Mouse (Mus musculus): ENCODE results near the gene Fxr2. TPM values are rescaled to one million over a fixed set of nuclear protein-coding genes. Genes with fewer than 3 reads are reported as not detected.

Gene Fxr2
- polyA plus RNA-seq, 1 experiment from 2014 or later: 22.6 TPM

GRCm38 (mm10) chr11:69686377-69686776, 53.6 kb downstream of the Fxr2 start:
- ATAC-seq (replicated peaks; ENCODE audit: low FRiP score, low TSS enrichment, low read depth): no peak
- 14% methylated on average over 4 of the region's 4 CpGs for WGBS
- H3K4me1 ChIP-seq (replicated peaks; ENCODE audit: control insufficient read depth, insufficient read depth, low read length): peaks cover 17% of the 10 kb centered on the region
- H3K4me2 ChIP-seq (ENCODE audit: low read length): no peak overlapping the region
- no peak overlapping the region for H3K4me3 ChIP-seq (ENCODE audit: low read depth, low read length)
- no peaks in the 10 kb centered on the region for H3K27me3 ChIP-seq (replicated peaks; ENCODE audit: control insufficient read depth, insufficient read depth, low read length)
- H3K9ac ChIP-seq (ENCODE audit: low read length): no peak overlapping the region
- no peak overlapping the region for H3K27ac ChIP-seq (ENCODE audit: low read depth)
- no peaks in the 10 kb centered on the region for H3K36me3 ChIP-seq (ENCODE audit: control insufficient read depth, insufficient read depth, low read length)
- peak; percentile 70 for DNase-seq (ENCODE audit: low spot score)
- H3K9me3 ChIP-seq (ENCODE audit: control insufficient read depth, low read length): no peaks in the 10 kb centered on the region

- Histone ChIP-seq H3K9me3 (ENCODE audit: control insufficient read depth, low read length) (no peaks in the 10 kb centered on the region), H3K27me3 (replicated peaks; ENCODE audit: control insufficient read depth, insufficient read depth, low read length) (no peaks in the 10 kb centered on the region), H3K4me2 (ENCODE audit: low read length) (no peak overlapping the region), H3K4me1 (replicated peaks; ENCODE audit: control insufficient read depth, insufficient read depth, low read length) (peaks cover 17% of the 10 kb centered on the region), H3K36me3 (ENCODE audit: control insufficient read depth, insufficient read depth, low read length) (no peaks in the 10 kb centered on the region), H3K4me3 (ENCODE audit: low read depth, low read length) (no peak overlapping the region), H3K27ac (ENCODE audit: low read depth) (no peak overlapping the region), H3K9ac (ENCODE audit: low read length) (no peak overlapping the region)
- DNase-seq (ENCODE audit: low spot score): no peak
- no peak for ATAC-seq (replicated peaks; ENCODE audit: low FRiP score, low TSS enrichment, low read depth)
- WGBS: 49% methylated on average over 5 of the region's 5 CpGs
Measured at GRCm38 (mm10) chr11:69687061-69687460, 54.3 kb downstream of the Fxr2 start.

GRCm38 (mm10) chr11:69689891-69690290, 57.1 kb downstream of the Fxr2 start:
- no peaks in the 10 kb centered on the region for H3K36me3 ChIP-seq (ENCODE audit: control insufficient read depth, insufficient read depth, low read length)
- peaks cover 8% of the 10 kb centered on the region; the same call in 1 of the 2 replicates for H3K4me1 ChIP-seq (replicated peaks; ENCODE audit: control insufficient read depth, insufficient read depth, low read length)
- no peak overlapping the region for H3K27ac ChIP-seq (ENCODE audit: low read depth)
- H3K9ac ChIP-seq (ENCODE audit: low read length): no peak overlapping the region
- H3K4me3 ChIP-seq (ENCODE audit: low read depth, low read length): no peak overlapping the region
- DNase-seq (ENCODE audit: low spot score) (no peak), ATAC-seq (replicated peaks; ENCODE audit: low FRiP score, low TSS enrichment, low read depth) (no peak)
- no peaks in the 10 kb centered on the region for H3K9me3 ChIP-seq (ENCODE audit: control insufficient read depth, low read length)
- no peak overlapping the region for H3K4me2 ChIP-seq (ENCODE audit: low read length)
- WGBS: 95% methylated on average over 1 of the region's 1 CpGs
- no peaks in the 10 kb centered on the region for H3K27me3 ChIP-seq (replicated peaks; ENCODE audit: control insufficient read depth, insufficient read depth, low read length)

- H3K9me3 ChIP-seq (ENCODE audit: control insufficient read depth, low read length): no peaks in the 10 kb centered on the region
- no peaks in the 10 kb centered on the region for H3K4me1 ChIP-seq (replicated peaks; ENCODE audit: control insufficient read depth, insufficient read depth, low read length)
- no peaks in the 10 kb centered on the region for H3K36me3 ChIP-seq (ENCODE audit: control insufficient read depth, insufficient read depth, low read length)
- no peaks in the 10 kb centered on the region for H3K27me3 ChIP-seq (replicated peaks; ENCODE audit: control insufficient read depth, insufficient read depth, low read length)
- no peak overlapping the region for H3K4me3 ChIP-seq (ENCODE audit: low read depth, low read length)
- no peak overlapping the region for H3K9ac ChIP-seq (ENCODE audit: low read length)
- H3K27ac ChIP-seq (ENCODE audit: low read depth): no peak overlapping the region
- ATAC-seq (replicated peaks; ENCODE audit: low FRiP score, low TSS enrichment, low read depth) (no peak), DNase-seq (ENCODE audit: low spot score) (no peak)
- H3K4me2 ChIP-seq (ENCODE audit: low read length): no peak overlapping the region
- WGBS: 73% methylated on average over 9 of the region's 9 CpGs
Measured at GRCm38 (mm10) chr11:69692196-69692811, 59.5 kb downstream of the Fxr2 start.

- Histone ChIP-seq H3K4me2 (ENCODE audit: low read length) (no peak overlapping the region), H3K27ac (ENCODE audit: low read depth) (no peak overlapping the region), H3K36me3 (ENCODE audit: control insufficient read depth, insufficient read depth, low read length) (no peaks in the 10 kb centered on the region), H3K27me3 (replicated peaks; ENCODE audit: control insufficient read depth, insufficient read depth, low read length) (no peaks in the 10 kb centered on the region), H3K4me3 (ENCODE audit: low read depth, low read length) (no peak overlapping the region), H3K9ac (ENCODE audit: low read length) (no peak overlapping the region), H3K4me1 (replicated peaks; ENCODE audit: control insufficient read depth, insufficient read depth, low read length) (no peaks in the 10 kb centered on the region), H3K9me3 (ENCODE audit: control insufficient read depth, low read length) (no peaks in the 10 kb centered on the region)
- 74% methylated on average over 6 of the region's 6 CpGs for WGBS
- DNase-seq (ENCODE audit: low spot score) (no peak), ATAC-seq (replicated peaks; ENCODE audit: low FRiP score, low TSS enrichment, low read depth) (no peak)
Measured at GRCm38 (mm10) chr11:69692863-69693262, 60.1 kb downstream of the Fxr2 start.

GRCm38 (mm10) chr11:69693421-69693965, 60.7 kb downstream of the Fxr2 start:
- no peak overlapping the region for H3K4me3 ChIP-seq (ENCODE audit: low read depth, low read length)
- H3K9me3 ChIP-seq (ENCODE audit: control insufficient read depth, low read length): 0 out of 2 replicates have a peak, but pooled peaks cover under 1% of the 10 kb centered on the region
- H3K27me3 ChIP-seq (replicated peaks; ENCODE audit: control insufficient read depth, insufficient read depth, low read length): no peaks in the 10 kb centered on the region
- H3K36me3 ChIP-seq (ENCODE audit: control insufficient read depth, insufficient read depth, low read length): no peaks in the 10 kb centered on the region
- ATAC-seq (replicated peaks; ENCODE audit: low FRiP score, low TSS enrichment, low read depth) (no peak), DNase-seq (ENCODE audit: low spot score) (no peak)
- WGBS: 58% methylated on average over 11 of the region's 11 CpGs
- no peak overlapping the region for H3K4me2 ChIP-seq (ENCODE audit: low read length)
- no peak overlapping the region for H3K27ac ChIP-seq (ENCODE audit: low read depth)
- H3K4me1 ChIP-seq (replicated peaks; ENCODE audit: control insufficient read depth, insufficient read depth, low read length): no peaks in the 10 kb centered on the region
- H3K9ac ChIP-seq (ENCODE audit: low read length): no peak overlapping the region

- DNase-seq (ENCODE audit: low spot score): no peak
- Histone ChIP-seq H3K27me3 (replicated peaks; ENCODE audit: control insufficient read depth, insufficient read depth, low read length) (no peaks in the 10 kb centered on the region), H3K9ac (ENCODE audit: low read length) (peak overlapping the region; percentile 59), H3K4me3 (ENCODE audit: low read depth, low read length) (peak overlapping the region; percentile 54), H3K36me3 (ENCODE audit: control insufficient read depth, insufficient read depth, low read length) (no peaks in the 10 kb centered on the region), H3K4me1 (replicated peaks; ENCODE audit: control insufficient read depth, insufficient read depth, low read length) (no peaks in the 10 kb centered on the region), H3K9me3 (ENCODE audit: control insufficient read depth, low read length) (0 out of 2 replicates have a peak, but pooled peaks cover 3% of the 10 kb centered on the region), H3K27ac (ENCODE audit: low read depth) (peak overlapping the region; percentile 57; the same call in 1 of the 2 replicates), H3K4me2 (ENCODE audit: low read length) (peak overlapping the region; percentile 79)
- ATAC-seq (replicated peaks; ENCODE audit: low FRiP score, low TSS enrichment, low read depth): no peak
- WGBS: 23% methylated on average over 6 of the region's 6 CpGs
Measured at GRCm38 (mm10) chr11:69695046-69695360, 62.2 kb downstream of the Fxr2 start.

GRCm38 (mm10) chr11:69695361-69696181, 62.8 kb downstream of the Fxr2 start, which contains the start of the genes Tnfsf12 and Tnfsfm13:
Gene Tnfsf12 (minus strand): TSS chr11:69695849.
Gene Tnfsfm13 (minus strand): TSS chr11:69696098.
- peak within 1 kb of the TSS; percentile 79 for H3K4me2 ChIP-seq (ENCODE audit: low read length)
- WGBS: under 1% methylated on average over 29 of the region's 41 CpGs

More at GRCm38 (mm10) chr11:69695361-69696181, 62.8 kb downstream of the Fxr2 start, which contains the start of the genes Tnfsf12 and Tnfsfm13:
- H3K4me1 ChIP-seq (replicated peaks; ENCODE audit: control insufficient read depth, insufficient read depth, low read length): no peaks in the 10 kb centered on the region
- peak within 1 kb of the TSS; percentile 54 for H3K4me3 ChIP-seq (ENCODE audit: low read depth, low read length)
- peak within 1 kb of the TSS; percentile 57 for H3K27ac ChIP-seq (ENCODE audit: low read depth)
- peak within 1 kb of the TSS; percentile 59 for H3K9ac ChIP-seq (ENCODE audit: low read length)
- DNase-seq (ENCODE audit: low spot score): peak; percentile 78
- peak; percentile 69 for ATAC-seq (replicated peaks; ENCODE audit: low FRiP score, low TSS enrichment, low read depth)
- 0 out of 2 replicates have a peak, but pooled peaks cover 3% of the 10 kb centered on the region for H3K9me3 ChIP-seq (ENCODE audit: control insufficient read depth, low read length)
- H3K36me3 ChIP-seq (ENCODE audit: control insufficient read depth, insufficient read depth, low read length): no peaks in the 10 kb centered on the region
- H3K27me3 ChIP-seq (replicated peaks; ENCODE audit: control insufficient read depth, insufficient read depth, low read length): no peaks in the 10 kb centered on the region

Data from intestine, embryonic 14.5 days (tissue).